Mouse (Mus musculus): ENCODE measurements around the gene Dynlrb2.

- no peak for TF ChIP-seq CTCF (IDR thresholded peaks at IDR 0.05; ENCODE audit: low read depth)
- no peak for TF ChIP-seq EP300 (IDR thresholded peaks at IDR 0.05; ENCODE audit: low read depth)
Observed at GRCm38 (mm10) chr8:116508721-116509120, 3.9 kb downstream of the Dynlrb2 start.
